Mouse (Mus musculus): ENCODE data around the gene Amotl2. TPM values are rescaled to one million over a fixed set of nuclear protein-coding genes. Genes with fewer than 3 reads are reported as not detected.

Amotl2 gene
- polyA plus RNA-seq, 1 experiment from 2014 or later: 4.5 TPM

DNA sequence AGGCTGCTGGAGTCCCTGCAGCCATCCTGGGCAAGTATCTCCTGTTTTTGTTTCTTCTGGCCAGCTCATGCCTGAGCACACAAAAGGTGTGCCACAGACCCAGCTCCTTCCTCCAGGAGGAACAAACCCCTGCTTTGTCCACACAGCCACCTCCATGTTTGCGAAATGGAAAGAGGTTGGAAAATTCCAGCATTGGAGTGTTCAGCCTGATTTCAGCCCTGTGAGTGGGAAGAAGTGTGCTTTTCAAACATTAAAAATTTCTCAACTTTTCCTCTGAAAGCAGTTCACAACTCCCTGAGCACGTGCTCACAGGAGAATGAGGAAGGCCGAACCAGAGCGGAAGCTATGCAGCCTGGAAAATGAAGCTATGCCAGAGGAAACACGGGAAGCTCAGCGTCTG, 15.4 kb upstream of the Amotl2 start:
- ATAC-seq (ENCODE audit: low read depth) (no peak), DNase-seq (no peak)
- Histone ChIP-seq H3K9ac (no peak overlapping the region), H3K27ac (no peak overlapping the region), H3K27me3 (no peaks in the 10 kb centered on the region), H3K4me2 (no peak overlapping the region), H3K4me1 (replicated peaks) (no peaks in the 10 kb centered on the region), H3K4me3 (replicated peaks) (no peak overlapping the region), H3K9me3 (replicated peaks) (no peaks in the 10 kb centered on the region), H3K36me3 (no peaks in the 10 kb centered on the region)
- WGBS (ENCODE audit: insufficient replicate concordance): 75% methylated on average over 6 of the region's 6 CpGs

DNA sequence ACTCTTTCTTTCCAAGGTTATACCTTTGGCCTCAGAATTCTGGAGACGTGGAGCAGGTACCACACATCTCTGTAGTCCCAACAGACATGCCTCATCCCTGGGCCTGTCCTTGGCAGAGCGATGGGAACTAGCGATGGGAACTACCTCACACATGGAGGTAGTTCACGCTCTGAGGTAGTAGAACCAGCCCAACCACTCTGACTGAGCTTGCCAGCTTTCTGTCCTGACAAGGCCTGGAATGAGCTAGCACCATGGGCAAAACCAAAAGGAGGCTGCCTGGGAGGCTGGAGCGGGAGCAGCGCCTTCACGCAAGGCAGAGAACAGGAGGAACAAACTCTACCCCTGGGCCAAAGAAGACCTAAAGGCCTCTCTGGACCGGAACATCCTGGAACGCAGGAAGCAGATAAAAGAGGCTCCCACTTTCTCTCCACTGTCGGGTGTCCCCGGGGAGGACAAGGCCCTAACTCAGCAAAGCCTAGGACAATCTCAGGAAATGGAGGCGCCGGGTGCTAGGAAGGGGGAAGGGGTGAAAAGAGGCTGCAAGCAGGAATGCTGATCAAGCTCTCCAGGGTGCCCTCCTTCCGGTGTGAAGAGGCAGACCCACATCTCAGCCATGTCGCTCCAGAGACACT, 6.9 kb upstream of the Amotl2 start:
- Histone ChIP-seq H3K4me3 (replicated peaks) (no peak overlapping the region), H3K27ac (0 out of 2 replicates have a peak overlapping the region, but pooled peaks have one; percentile 18), H3K4me1 (replicated peaks) (peaks cover 5% of the 10 kb centered on the region; the same call in 1 of the 2 replicates), H3K9me3 (replicated peaks) (no peaks in the 10 kb centered on the region), H3K36me3 (no peaks in the 10 kb centered on the region), H3K4me2 (no peak overlapping the region), H3K9ac (no peak overlapping the region), H3K27me3 (peaks cover 4% of the 10 kb centered on the region; the same call in 1 of the 2 replicates)
- ATAC-seq (ENCODE audit: low read depth): peak; percentile 48
- 42% methylated on average over 15 of the region's 15 CpGs for WGBS (ENCODE audit: insufficient replicate concordance)
- no peak for DNase-seq

DNA sequence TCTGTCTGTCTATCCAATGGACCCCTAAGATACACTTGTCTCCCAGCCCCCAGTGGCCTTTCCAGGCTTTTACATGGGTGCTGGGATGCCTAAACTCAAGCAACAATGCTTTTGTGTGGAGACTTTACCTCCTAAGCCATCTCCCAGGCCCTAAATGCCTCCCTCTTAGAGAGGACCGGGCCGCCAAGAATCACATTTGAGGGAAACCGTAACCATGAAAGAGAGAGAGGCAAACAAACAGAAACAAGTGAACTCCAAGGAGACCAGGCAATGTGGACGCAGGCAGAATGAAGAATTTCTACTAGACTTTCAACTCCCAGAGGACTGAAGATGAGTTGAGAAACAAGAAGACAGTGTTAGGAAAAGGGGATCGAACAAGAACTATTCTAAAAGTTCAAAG, 6.0 kb upstream of the Amotl2 start:
- Histone ChIP-seq H3K9me3 (replicated peaks) (no peaks in the 10 kb centered on the region), H3K27me3 (peaks cover 13% of the 10 kb centered on the region), H3K9ac (no peak overlapping the region), H3K27ac (no peak overlapping the region), H3K4me2 (no peak overlapping the region), H3K36me3 (no peaks in the 10 kb centered on the region), H3K4me3 (replicated peaks) (no peak overlapping the region), H3K4me1 (replicated peaks) (peaks cover 14% of the 10 kb centered on the region)
- DNase-seq (no peak), ATAC-seq (ENCODE audit: low read depth) (no peak)
- 74% methylated on average over 5 of the region's 5 CpGs for WGBS (ENCODE audit: insufficient replicate concordance)

DNA sequence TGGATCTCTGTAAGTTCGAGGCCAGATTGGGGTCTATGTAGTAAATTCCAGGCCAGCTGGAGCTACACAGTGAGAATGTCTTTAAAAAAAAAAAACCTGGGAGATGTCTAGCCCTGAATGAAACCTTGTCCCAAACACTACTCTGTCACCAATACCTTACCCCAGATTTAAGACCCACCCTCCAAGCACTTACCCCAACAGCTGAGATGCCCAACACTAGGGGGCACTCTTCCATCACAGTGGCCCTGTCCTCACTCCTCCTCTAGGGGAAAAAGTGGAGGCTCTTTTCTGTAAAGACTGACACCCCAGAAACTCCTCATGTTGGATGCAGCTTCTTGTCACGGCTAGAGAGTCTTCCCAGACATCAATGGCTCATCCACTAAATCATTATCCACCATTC, 2.7 kb upstream of the Amotl2 start:
- ATAC-seq (ENCODE audit: low read depth): no peak
- Histone ChIP-seq H3K27me3 (peaks cover 46% of the 10 kb centered on the region), H3K9ac (no peak overlapping the region), H3K4me3 (replicated peaks) (no peak overlapping the region), H3K27ac (no peak overlapping the region), H3K36me3 (no peaks in the 10 kb centered on the region), H3K4me2 (no peak overlapping the region), H3K9me3 (replicated peaks) (no peaks in the 10 kb centered on the region), H3K4me1 (replicated peaks) (peaks cover 17% of the 10 kb centered on the region)
- 34% methylated on average over 2 of the region's 2 CpGs for WGBS (ENCODE audit: insufficient replicate concordance)
- no peak for DNase-seq

DNA sequence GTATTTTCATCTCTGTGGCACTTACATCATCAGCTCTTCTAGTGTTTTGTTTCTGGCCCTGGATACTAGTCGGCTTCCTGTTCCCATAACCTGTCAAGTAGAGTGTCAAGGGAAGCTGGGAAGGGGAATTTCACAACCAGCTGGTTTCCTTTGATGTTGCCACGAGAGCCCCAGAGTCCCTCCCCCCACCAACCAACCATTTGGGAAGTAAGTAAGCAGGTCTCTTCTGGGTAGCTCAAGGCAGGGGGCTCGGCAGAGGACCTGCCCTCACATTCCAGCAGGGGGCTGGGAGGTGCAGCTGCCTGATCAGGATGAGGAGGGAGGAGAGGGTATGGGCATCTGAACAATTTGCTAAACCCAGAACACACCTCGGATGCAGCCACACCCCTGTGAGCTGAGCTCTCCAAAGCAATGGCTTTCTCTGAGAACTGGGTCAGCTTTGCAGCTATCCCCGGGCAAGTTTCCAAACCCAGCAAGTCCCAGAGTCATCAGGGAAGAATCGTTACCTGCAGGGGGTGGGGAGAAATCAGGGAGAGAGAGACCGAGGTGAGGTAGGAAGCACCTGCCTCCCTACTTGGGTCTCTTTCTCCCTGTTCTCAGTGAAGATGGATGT, 1.5 kb upstream of the Amotl2 start:
- no peak overlapping the region for H3K4me2 ChIP-seq
- ATAC-seq (ENCODE audit: low read depth): no peak

DNA sequence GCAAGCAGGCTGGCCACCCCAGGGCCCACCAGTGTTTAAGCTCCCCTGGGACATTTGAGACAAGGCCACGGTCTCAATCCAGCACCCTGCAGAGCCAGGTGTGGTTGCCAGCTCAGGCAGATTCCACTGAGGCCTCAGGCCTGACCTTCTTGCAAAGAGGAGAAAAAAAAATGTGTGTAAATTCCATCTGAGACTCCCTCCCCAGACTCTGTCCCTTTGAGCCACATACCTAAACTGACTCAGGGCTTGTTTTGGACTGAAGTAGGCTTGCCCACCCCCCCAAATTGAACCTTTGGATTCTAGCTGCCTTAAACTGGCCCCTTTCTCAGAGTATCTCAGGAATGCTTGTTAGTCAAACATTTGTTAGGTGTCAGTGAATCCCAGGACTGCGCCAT, 969 bp upstream of the Amotl2 start:
- H3K36me3 ChIP-seq: peaks cover 6% of the 10 kb centered on the region; the same call in 1 of the 2 replicates
- H3K27ac ChIP-seq: no peak overlapping the region
- peaks cover 18% of the 10 kb centered on the region for H3K4me1 ChIP-seq (replicated peaks)
- H3K9me3 ChIP-seq (replicated peaks): no peaks in the 10 kb centered on the region
- H3K4me3 ChIP-seq (replicated peaks): no peak overlapping the region
- DNase-seq (no peak), ATAC-seq (ENCODE audit: low read depth) (no peak)
- H3K9ac ChIP-seq: no peak overlapping the region
- peaks cover 63% of the 10 kb centered on the region for H3K27me3 ChIP-seq
- 50% methylated on average over 2 of the region's 2 CpGs for WGBS (ENCODE audit: insufficient replicate concordance)
- H3K4me2 ChIP-seq: no peak overlapping the region

More for the DNA sequence above, 1.5 kb upstream of the Amotl2 start:
- no peaks in the 10 kb centered on the region for H3K9me3 ChIP-seq (replicated peaks)
- WGBS (ENCODE audit: insufficient replicate concordance): 15% methylated on average over 7 of the region's 7 CpGs
- no peak for DNase-seq
- H3K4me3 ChIP-seq (replicated peaks): no peak overlapping the region
- H3K27ac ChIP-seq: no peak overlapping the region
- peaks cover 17% of the 10 kb centered on the region for H3K4me1 ChIP-seq (replicated peaks)
- H3K9ac ChIP-seq: no peak overlapping the region
- peaks cover 1% of the 10 kb centered on the region; the same call in 1 of the 2 replicates for H3K36me3 ChIP-seq
- peaks cover 58% of the 10 kb centered on the region for H3K27me3 ChIP-seq

DNA sequence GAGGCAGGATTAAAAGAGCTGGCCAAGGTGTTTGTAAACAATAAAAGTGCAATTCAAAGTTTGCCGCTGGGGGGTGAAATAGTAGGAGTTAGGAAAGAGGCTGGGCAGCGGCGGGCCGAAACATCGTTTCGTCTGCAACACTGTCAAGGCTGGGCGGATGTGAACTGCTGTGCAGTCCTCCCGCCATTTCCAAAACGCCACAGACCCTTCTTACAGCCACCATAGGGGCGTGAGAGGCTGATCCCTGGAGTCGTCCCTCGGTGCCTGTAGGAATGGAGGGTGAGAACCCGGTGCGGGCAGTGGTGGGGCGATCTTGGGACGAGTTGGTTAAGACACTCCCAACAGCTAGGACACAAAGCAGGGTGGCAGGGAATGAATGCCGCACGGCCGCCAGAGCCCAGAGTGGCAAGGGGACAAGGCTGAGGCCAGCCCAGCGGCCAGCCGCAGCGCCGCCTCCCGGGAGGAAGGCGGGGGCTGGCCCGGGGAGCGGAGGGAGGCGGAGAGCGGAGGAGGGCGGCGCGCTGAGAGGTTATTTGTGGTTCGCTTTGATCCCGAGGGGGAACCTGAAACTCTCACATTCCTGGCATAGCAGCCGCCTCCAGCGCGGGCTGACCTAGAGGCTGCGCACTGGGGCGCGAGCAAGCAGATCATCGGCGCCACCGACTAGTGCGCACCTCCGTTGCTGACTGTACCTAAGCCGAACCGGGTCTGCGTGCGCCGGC, 853 bp downstream of the Amotl2 start:
- Histone ChIP-seq H3K4me3 (replicated peaks) (peak overlapping the region; percentile 63), H3K9me3 (replicated peaks) (no peaks in the 10 kb centered on the region), H3K27me3 (peaks cover 65% of the 10 kb centered on the region), H3K27ac (peak overlapping the region; percentile 82), H3K4me2 (peak overlapping the region; percentile 67), H3K4me1 (replicated peaks) (peaks cover 25% of the 10 kb centered on the region), H3K36me3 (peaks cover 10% of the 10 kb centered on the region), H3K9ac (peak overlapping the region; percentile 70)
- WGBS (ENCODE audit: insufficient replicate concordance): 1% methylated on average over 50 of the region's 50 CpGs
- DNase-seq (peak; percentile 35), ATAC-seq (ENCODE audit: low read depth) (peak; percentile 73)

DNA sequence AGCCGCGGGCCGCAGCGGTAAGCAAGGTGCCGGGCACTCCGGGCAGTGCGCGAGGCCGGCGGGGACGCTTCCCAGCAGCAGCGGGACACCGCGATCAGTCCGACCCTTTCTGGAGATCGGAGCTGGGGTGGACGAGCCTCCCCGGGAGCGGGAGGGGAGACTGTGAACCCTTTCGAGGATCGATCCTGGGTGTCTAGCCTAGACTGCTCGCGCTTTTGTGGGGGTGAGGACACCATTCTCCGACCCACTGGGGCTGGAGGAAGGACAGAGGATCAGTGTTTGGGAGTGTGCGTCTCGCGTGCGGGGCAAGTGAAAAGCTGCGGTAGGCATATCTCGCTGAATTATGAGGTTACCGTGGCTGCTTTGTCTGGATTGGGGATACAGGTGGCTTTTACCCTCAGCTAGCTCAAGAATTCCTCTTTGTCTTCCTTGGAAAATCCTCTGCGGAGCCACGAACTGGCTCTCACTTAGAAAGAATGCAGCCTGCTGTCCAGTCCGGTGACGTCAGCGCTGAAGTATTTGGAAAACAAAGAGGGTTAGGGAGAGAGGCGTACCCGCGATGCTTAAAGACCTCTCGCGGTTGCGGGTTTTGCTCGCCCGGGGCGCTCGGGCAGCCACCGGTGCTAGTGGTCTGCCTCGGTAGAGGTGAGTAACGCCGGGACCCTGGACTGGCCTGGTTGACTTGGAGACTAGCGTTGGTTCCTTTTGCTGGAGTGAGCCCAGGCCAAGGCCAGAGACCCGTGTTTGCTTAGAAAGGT, 1.6 kb downstream of the Amotl2 start:
- H3K36me3 ChIP-seq: peaks cover 15% of the 10 kb centered on the region
- no peaks in the 10 kb centered on the region for H3K9me3 ChIP-seq (replicated peaks)
- peak overlapping the region; percentile 70 for H3K9ac ChIP-seq
- peaks cover 29% of the 10 kb centered on the region for H3K4me1 ChIP-seq (replicated peaks)
- H3K27me3 ChIP-seq: peaks cover 65% of the 10 kb centered on the region
- H3K4me3 ChIP-seq (replicated peaks): peak overlapping the region; percentile 63
- peak overlapping the region; percentile 67 for H3K4me2 ChIP-seq
- WGBS (ENCODE audit: insufficient replicate concordance): under 1% methylated on average over 52 of the region's 52 CpGs
- peak; percentile 21 for DNase-seq
- ATAC-seq (ENCODE audit: low read depth): no peak; the same call in 1 of the 2 replicates
- H3K27ac ChIP-seq: peak overlapping the region; percentile 82

DNA sequence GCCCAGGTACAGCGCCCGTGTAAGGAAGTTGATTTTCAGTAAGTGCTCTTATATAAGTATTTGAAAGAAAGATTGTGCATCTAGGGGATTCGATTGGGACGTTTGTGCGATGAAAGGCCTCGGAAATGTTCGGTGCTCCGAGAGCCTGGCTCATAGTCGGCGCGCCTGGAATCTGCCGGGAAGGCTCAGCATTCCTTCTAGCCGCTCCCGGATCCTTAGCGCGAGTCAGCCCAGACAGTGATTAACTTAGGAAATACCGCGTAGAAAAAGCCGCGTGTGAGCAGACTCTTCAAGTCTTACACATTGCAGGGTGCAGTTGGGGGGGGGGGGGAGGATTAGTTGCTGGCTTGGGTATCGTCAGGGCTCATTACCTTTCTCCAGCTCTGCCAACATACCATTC, 2.2 kb downstream of the Amotl2 start:
- ATAC-seq (ENCODE audit: low read depth): no peak
- no peak for DNase-seq
- Histone ChIP-seq H3K36me3 (peaks cover 21% of the 10 kb centered on the region), H3K27me3 (peaks cover 65% of the 10 kb centered on the region), H3K4me1 (replicated peaks) (peaks cover 34% of the 10 kb centered on the region), H3K9me3 (replicated peaks) (no peaks in the 10 kb centered on the region), H3K9ac (peak overlapping the region; percentile 70), H3K4me2 (peak overlapping the region; percentile 67), H3K27ac (peak overlapping the region; percentile 82), H3K4me3 (replicated peaks) (peak overlapping the region; percentile 63)
- 2% methylated on average over 21 of the region's 21 CpGs for WGBS (ENCODE audit: insufficient replicate concordance)

DNA sequence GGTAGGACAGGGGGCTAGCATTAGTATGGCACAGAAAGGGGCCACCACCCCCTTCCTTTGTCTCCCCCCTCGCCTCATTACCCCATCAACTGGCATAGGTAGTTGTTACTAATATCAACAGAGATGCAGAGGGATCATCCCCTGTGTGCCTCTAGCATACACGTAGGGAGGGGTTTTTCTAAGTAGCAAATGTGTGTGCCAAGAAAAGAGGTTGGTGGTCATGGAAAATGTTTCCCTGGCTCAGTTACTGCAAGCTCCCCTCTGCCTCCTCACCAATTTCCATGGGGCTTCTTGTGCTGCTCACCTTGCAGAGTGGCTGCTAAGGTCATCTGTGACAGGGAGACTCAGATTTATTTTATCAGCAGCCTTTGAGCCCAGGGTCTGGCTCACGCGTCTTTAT, 2.6 kb downstream of the Amotl2 start:
- Histone ChIP-seq H3K27me3 (peaks cover 65% of the 10 kb centered on the region), H3K4me1 (replicated peaks) (peaks cover 37% of the 10 kb centered on the region), H3K9ac (peak overlapping the region; percentile 70), H3K4me3 (replicated peaks) (peak overlapping the region; percentile 63), H3K9me3 (replicated peaks) (no peaks in the 10 kb centered on the region), H3K27ac (peak overlapping the region; percentile 82; the same call in 1 of the 2 replicates), H3K36me3 (peaks cover 25% of the 10 kb centered on the region), H3K4me2 (peak overlapping the region; percentile 67)
- no peak for DNase-seq
- no peak for ATAC-seq (ENCODE audit: low read depth)
- WGBS (ENCODE audit: insufficient replicate concordance): 15% methylated on average over 4 of the region's 4 CpGs

Measured in liver, embryonic 13.5 days (tissue).